12 mouse cellular contexts compared by ENCODE assay signal in the genomic region with DNA sequence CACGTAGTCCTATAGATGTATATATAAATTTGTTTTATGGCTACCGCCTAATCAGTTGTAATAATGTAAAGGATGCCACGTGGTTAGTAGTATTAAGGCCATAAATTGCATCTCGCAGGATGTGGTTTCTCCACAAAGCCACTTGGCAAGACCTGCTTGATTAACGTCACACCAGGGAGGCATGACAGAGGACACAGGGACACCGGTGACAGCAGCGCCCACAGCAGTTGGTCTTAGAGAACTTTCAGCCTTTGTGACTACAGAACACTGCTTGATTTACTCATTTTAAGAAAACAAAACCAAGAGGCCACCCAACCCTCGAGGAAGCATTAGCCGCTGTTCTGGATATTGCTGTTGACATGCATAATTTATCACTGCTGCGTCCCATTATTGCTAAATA.
"Had no signal": no experiment of that assay in that cellular context is flagged by ENCODE, and none has a peak within 500 bp of the region (broad histone marks: within the 10 kb centered on the region; RNA-seq: fewer than 3 reads in every experiment).

No protein-coding gene starts in this region.

- ATAC-seq: midbrain, embryonic 13.5 days; midbrain, embryonic 15.5 days had no signal

- DNase-seq: lung, adult 18-20 months; lung, embryonic 14.5 days; lung, postnatal 10 days; lung, postnatal 4 days; right cerebral cortex, postnatal 25 days; right cerebral cortex, postnatal 4 days; spleen, adult 18-20 months; thymus, adult 18-20 months; thymus, postnatal 14 days; thymus, postnatal 36 days had no signal
